Mouse (Mus musculus): ENCODE measurements around the gene Bmper. TPM values are rescaled to one million over a fixed set of nuclear protein-coding genes. Genes with fewer than 3 reads are reported as not detected.

Gene Bmper
- polyA plus RNA-seq, 2 experiments: 0.16 to 0.18 TPM

DNA sequence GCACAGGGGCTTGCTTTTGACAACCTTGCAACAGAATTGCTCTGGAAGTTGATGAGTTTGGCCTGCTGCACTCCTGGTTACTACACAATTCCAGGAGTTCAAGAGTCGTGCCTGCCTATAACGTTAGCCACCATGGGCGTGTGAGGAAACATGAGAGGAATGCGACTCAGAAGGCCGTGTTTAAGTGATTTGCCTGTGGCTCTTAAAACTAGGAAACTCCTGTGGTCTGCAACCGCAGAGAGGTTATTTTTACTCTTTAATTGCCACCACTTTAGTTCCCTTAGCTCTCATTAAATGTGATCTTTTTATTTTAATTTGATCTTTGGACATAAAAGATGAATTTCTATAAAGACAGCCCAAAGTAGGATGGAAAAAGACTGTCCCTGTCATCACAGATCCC, 184.5 kb downstream of the Bmper start:
- 52% methylated on average over 6 of the region's 6 CpGs for WGBS (ENCODE audit: insufficient replicate concordance)
- TF ChIP-seq CTCF (IDR thresholded peaks at IDR 0.05; ENCODE audit: low read depth) (no peak), EP300 (IDR thresholded peaks at IDR 0.05; ENCODE audit: low read depth) (no peak)
- Histone ChIP-seq H3K4me2 (ENCODE audit: low read depth) (no peak overlapping the region), H3K27ac (no peak overlapping the region), H3K9ac (replicated peaks) (no peak overlapping the region), H3K9me3 (ENCODE audit: control insufficient read depth, low read length) (no peaks in the 10 kb centered on the region), H3K4me1 (replicated peaks; ENCODE audit: control insufficient read depth in 2 of 2, insufficient read depth in 2 of 2, low read length in 1 of 2) (no peaks in the 10 kb centered on the region), H3K4me3 (ENCODE audit: insufficient read depth in 1 of 2, low read depth in 2 of 2, low read length in 2 of 2) (no peak overlapping the region), H3K27me3 (ENCODE audit: control insufficient read depth, insufficient read depth, low read length) (no peaks in the 10 kb centered on the region), H3K36me3 (replicated peaks; ENCODE audit: control insufficient read depth, insufficient read depth, low read depth) (no peaks in the 10 kb centered on the region)
- DNase-seq (ENCODE audit: low read depth in 3 of 3, low spot score in 3 of 3) (no peak), ATAC-seq (ENCODE audit: insufficient read depth) (no peak)

DNA sequence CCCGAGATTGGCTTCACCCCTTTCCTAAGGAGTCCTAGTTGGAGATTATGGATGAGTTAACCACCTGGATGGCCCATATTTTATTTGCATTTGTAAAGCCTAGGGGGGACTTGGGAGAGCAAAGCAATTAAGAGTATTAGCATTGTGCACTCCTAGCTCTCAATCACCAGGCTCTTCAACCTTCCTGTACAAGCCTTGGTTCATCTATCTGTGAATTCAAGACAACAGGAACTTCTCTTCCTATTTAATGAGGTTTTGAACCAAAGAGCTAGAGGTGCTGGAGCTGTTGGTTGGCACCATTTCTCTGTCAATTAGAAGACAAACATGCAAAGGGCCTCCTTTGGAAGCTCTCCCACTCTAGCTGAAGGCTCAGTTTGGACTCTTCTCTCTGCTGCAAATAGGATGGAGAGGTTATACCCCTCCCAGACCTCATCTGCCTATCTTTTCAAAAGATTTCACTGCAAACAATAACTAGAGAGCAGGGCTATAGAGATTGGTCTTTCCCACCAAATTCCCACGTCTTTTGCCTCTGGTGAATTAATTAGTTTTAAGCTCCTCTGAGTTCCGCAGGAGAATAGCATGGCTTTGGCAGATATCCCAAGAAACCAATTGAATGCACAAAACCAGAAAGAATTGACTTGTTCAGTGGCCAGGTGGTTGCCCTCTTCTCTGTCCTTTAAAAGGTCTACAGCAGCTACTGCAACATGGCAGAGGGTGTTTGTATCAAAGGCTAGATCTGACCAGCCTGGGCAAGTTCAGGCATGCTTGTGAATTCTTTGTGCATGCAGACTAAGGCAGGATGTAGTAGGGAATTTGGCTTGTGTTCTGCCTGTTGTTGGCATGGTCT, 185.3 kb downstream of the Bmper start:
- no peak overlapping the region for H3K27ac ChIP-seq
- DNase-seq (ENCODE audit: low read depth in 3 of 3, low spot score in 3 of 3) (no peak), ATAC-seq (ENCODE audit: insufficient read depth) (no peak)
- no peak overlapping the region for H3K4me3 ChIP-seq (ENCODE audit: insufficient read depth in 1 of 2, low read depth in 2 of 2, low read length in 2 of 2)
- 52% methylated on average over 3 of the region's 3 CpGs for WGBS (ENCODE audit: insufficient replicate concordance)
- H3K4me1 ChIP-seq (replicated peaks; ENCODE audit: control insufficient read depth in 2 of 2, insufficient read depth in 2 of 2, low read length in 1 of 2): no peaks in the 10 kb centered on the region
- no peaks in the 10 kb centered on the region for H3K27me3 ChIP-seq (ENCODE audit: control insufficient read depth, insufficient read depth, low read length)
- H3K9ac ChIP-seq (replicated peaks): no peak overlapping the region
- H3K4me2 ChIP-seq (ENCODE audit: low read depth): no peak overlapping the region
- no peak for TF ChIP-seq EP300 (IDR thresholded peaks at IDR 0.05; ENCODE audit: low read depth)
- no peak for TF ChIP-seq CTCF (IDR thresholded peaks at IDR 0.05; ENCODE audit: low read depth)
- no peaks in the 10 kb centered on the region for H3K36me3 ChIP-seq (replicated peaks; ENCODE audit: control insufficient read depth, insufficient read depth, low read depth)
- H3K9me3 ChIP-seq (ENCODE audit: control insufficient read depth, low read length): no peaks in the 10 kb centered on the region

DNA sequence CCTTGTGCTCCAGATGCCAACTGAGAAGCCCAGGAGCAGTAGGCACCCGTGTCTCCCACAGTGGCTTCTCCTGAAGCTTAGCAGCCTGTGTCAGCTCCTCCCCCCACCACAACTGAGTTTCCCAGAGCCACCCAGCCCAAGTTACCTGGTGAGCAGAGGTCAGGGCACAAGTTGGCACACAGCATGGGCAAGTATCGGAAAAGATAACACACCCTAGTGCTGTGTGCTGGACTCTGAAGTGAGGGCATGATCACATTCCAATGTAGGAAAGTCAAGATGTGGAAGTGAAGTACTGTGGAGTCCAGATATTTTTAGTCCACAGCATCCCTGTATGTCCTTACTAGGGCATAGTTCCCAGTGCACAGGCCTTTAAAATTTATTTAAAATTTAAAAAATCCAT, 187.7 kb downstream of the Bmper start:
- TF ChIP-seq EP300 (IDR thresholded peaks at IDR 0.05; ENCODE audit: low read depth): no peak
- no peak for TF ChIP-seq CTCF (IDR thresholded peaks at IDR 0.05; ENCODE audit: low read depth)
- H3K9ac ChIP-seq (replicated peaks): no peak overlapping the region
- H3K27me3 ChIP-seq (ENCODE audit: control insufficient read depth, insufficient read depth, low read length): no peaks in the 10 kb centered on the region
- 57% methylated on average over 2 of the region's 2 CpGs for WGBS (ENCODE audit: insufficient replicate concordance)
- ATAC-seq (ENCODE audit: insufficient read depth) (no peak), DNase-seq (ENCODE audit: low read depth in 3 of 3, low spot score in 3 of 3) (no peak)
- no peaks in the 10 kb centered on the region for H3K9me3 ChIP-seq (ENCODE audit: control insufficient read depth, low read length)
- H3K4me1 ChIP-seq (replicated peaks; ENCODE audit: control insufficient read depth in 2 of 2, insufficient read depth in 2 of 2, low read length in 1 of 2): no peaks in the 10 kb centered on the region
- H3K4me3 ChIP-seq (ENCODE audit: insufficient read depth in 1 of 2, low read depth in 2 of 2, low read length in 2 of 2): no peak overlapping the region
- no peaks in the 10 kb centered on the region for H3K36me3 ChIP-seq (replicated peaks; ENCODE audit: control insufficient read depth, insufficient read depth, low read depth)
- no peak overlapping the region for H3K27ac ChIP-seq
- H3K4me2 ChIP-seq (ENCODE audit: low read depth): no peak overlapping the region

DNA sequence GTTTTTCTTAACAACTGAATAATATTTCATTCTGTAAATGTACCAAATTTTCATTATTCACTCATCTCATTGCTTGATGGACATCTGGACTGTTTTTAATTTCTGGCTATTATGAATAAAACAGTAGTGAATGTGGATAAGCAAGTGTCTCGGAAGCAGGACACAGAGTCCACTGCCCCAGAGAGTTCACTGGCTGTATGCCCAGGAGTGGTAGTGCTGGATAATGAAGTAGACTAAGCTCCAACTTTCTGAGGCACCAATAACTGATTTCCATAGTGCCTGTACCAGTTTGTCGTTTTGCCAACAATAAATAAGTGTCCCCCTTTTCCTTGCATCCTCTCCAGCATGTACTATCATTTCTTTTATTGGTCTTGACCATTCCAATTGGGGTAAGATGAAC, 190.1 kb downstream of the Bmper start:
- DNase-seq (ENCODE audit: low read depth in 3 of 3, low spot score in 3 of 3): no peak
- no peak overlapping the region for H3K4me3 ChIP-seq (ENCODE audit: insufficient read depth in 1 of 2, low read depth in 2 of 2, low read length in 2 of 2)
- WGBS (ENCODE audit: insufficient replicate concordance): 58% methylated on average over 2 of the region's 2 CpGs
- H3K27me3 ChIP-seq (ENCODE audit: control insufficient read depth, insufficient read depth, low read length): no peaks in the 10 kb centered on the region
- H3K9me3 ChIP-seq (ENCODE audit: control insufficient read depth, low read length): no peaks in the 10 kb centered on the region
- no peak overlapping the region for H3K4me2 ChIP-seq (ENCODE audit: low read depth)
- no peaks in the 10 kb centered on the region for H3K36me3 ChIP-seq (replicated peaks; ENCODE audit: control insufficient read depth, insufficient read depth, low read depth)
- no peak overlapping the region for H3K9ac ChIP-seq (replicated peaks)
- H3K4me1 ChIP-seq (replicated peaks; ENCODE audit: control insufficient read depth in 2 of 2, insufficient read depth in 2 of 2, low read length in 1 of 2): no peaks in the 10 kb centered on the region
- H3K27ac ChIP-seq: no peak overlapping the region
- TF ChIP-seq CTCF (IDR thresholded peaks at IDR 0.05; ENCODE audit: low read depth) (no peak), EP300 (IDR thresholded peaks at IDR 0.05; ENCODE audit: low read depth) (no peak)
- ATAC-seq (ENCODE audit: insufficient read depth): no peak

DNA sequence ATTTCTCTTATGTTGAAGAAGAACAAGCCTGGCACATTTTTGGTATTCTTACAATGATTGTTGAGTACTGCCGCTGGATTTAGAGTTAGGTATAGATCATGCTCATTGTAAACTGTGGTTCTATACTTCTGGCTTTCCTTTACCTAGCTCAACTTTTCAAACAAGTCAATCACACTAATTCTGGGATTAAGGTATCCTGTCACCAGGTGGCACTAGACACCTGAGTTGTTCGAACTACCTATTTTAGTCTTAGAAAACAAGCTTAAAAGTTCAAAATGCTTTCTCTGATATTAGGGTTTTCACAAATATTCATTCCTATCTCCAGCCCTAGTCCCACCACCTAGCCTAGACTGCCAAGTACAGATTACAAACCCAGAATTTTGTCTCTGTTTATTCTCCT, 196.2 kb downstream of the Bmper start:
- TF ChIP-seq EP300 (IDR thresholded peaks at IDR 0.05; ENCODE audit: low read depth) (no peak), CTCF (IDR thresholded peaks at IDR 0.05; ENCODE audit: low read depth) (no peak; the same call in 1 of the 2 replicates)
- no peaks in the 10 kb centered on the region for H3K4me1 ChIP-seq (replicated peaks; ENCODE audit: control insufficient read depth in 2 of 2, insufficient read depth in 2 of 2, low read length in 1 of 2)
- DNase-seq (ENCODE audit: low read depth in 3 of 3, low spot score in 3 of 3): no peak
- H3K4me3 ChIP-seq (ENCODE audit: insufficient read depth in 1 of 2, low read depth in 2 of 2, low read length in 2 of 2): no peak overlapping the region
- ATAC-seq (ENCODE audit: insufficient read depth): no peak
- no peaks in the 10 kb centered on the region for H3K27me3 ChIP-seq (ENCODE audit: control insufficient read depth, insufficient read depth, low read length)
- H3K27ac ChIP-seq: no peak overlapping the region
- 53% methylated on average over 2 of the region's 2 CpGs for WGBS (ENCODE audit: insufficient replicate concordance)
- H3K36me3 ChIP-seq (replicated peaks; ENCODE audit: control insufficient read depth, insufficient read depth, low read depth): no peaks in the 10 kb centered on the region
- no peaks in the 10 kb centered on the region for H3K9me3 ChIP-seq (ENCODE audit: control insufficient read depth, low read length)
- no peak overlapping the region for H3K4me2 ChIP-seq (ENCODE audit: low read depth)
- no peak overlapping the region for H3K9ac ChIP-seq (replicated peaks)
